Mouse (Mus musculus): ENCODE data around the gene Neil3. TPM values are rescaled to one million over a fixed set of nuclear protein-coding genes. Genes with fewer than 3 reads are reported as not detected.

Neil3 gene
- total RNA-seq (2023; ENCODE audit: inconsistent age): 0.67 to 2.7 TPM (median 1.8 TPM) in 4 replicates

GRCm38 (mm10) chr8:53638495-53639171, at the start of gene Neil3:
Gene Neil3, minus strand, starts transcription at chr8:53639065.

Other genes starting within 250 kb of the Neil3 start
- gene Aga, start 127.3 kb downstream of the Neil3 start, total RNA-seq (2023; ENCODE audit: inconsistent age): 7.4 to 11.0 TPM (median 9.4 TPM) in 4 replicates

All from B cell, adult (primary cell).